Mouse (Mus musculus) myocyte (in vitro differentiated cells): ENCODE measurements around the gene Notch4. TPM values are rescaled to one million over a fixed set of nuclear protein-coding genes. Genes with fewer than 3 reads are reported as not detected.

Experiments used
- H3K27me3 ChIP-seq: one replicate; pipeline ENCODE4 v1.6.1; 2011; ENCODE audit not compliant: control insufficient read depth, insufficient read depth, insufficient read length
- H3K36me3 ChIP-seq: one replicate; pipeline ENCODE4 v1.6.1; 2011; ENCODE audit not compliant: control insufficient read depth, insufficient read depth
- H3K4me2 ChIP-seq: one replicate; pipeline ENCODE4 v1.6.1; 2011; ENCODE audit warnings: low read depth, control low read depth
- H3K4me3 ChIP-seq: one replicate; pipeline ENCODE4 v1.5.1; 2011; ENCODE audit warnings: mild to moderate bottlenecking, control low read depth, moderate library complexity
- H3K79me2 ChIP-seq: one replicate; pipeline ENCODE4 v1.6.1; 2011; ENCODE audit not compliant: control insufficient read depth, insufficient read depth
- H3ac ChIP-seq: one replicate; pipeline ENCODE4 v1.6.1; 2011; ENCODE audit not compliant: control insufficient read depth, insufficient read length
- CEBPB ChIP-seq: IDR thresholded peaks from 2 replicates; pipeline ENCODE4 v1.6.1; 2011; ENCODE audit warnings: mild to moderate bottlenecking, moderate library complexity; ENCODE audit not compliant: poor library complexity, insufficient read depth, severe bottlenecking
- E2F4 ChIP-seq: IDR thresholded peaks from one replicate; pipeline ENCODE4 v1.6.1; 2011; ENCODE audit warnings: mild to moderate bottlenecking, control low read depth, moderate library complexity; ENCODE audit not compliant: insufficient read depth
- MAX ChIP-seq: IDR thresholded peaks from one replicate; pipeline ENCODE4 v1.6.1; 2011; ENCODE audit warnings: low read depth, mild to moderate bottlenecking, control low read depth
- MYOD1 ChIP-seq, 3 experiments: IDR thresholded peaks; one replicate each; pipeline ENCODE4 v1.6.1; 2011; ENCODE audit warnings: control low read depth in 2 of 3, low read depth in 2 of 3, mild to moderate bottlenecking in 2 of 3, moderate library complexity in 1 of 3; ENCODE audit not compliant: insufficient read length in 2 of 3, control insufficient read depth in 1 of 3
- MYOG ChIP-seq, 3 experiments: IDR thresholded peaks; one replicate each; pipeline ENCODE4 v1.6.1; 2011; ENCODE audit warnings: control low read depth in 2 of 3, low read depth in 2 of 3, mild to moderate bottlenecking in 2 of 3; ENCODE audit not compliant: insufficient read length in 2 of 3, control insufficient read depth in 1 of 3, insufficient read depth in 1 of 3
- POLR2A ChIP-seq: IDR thresholded peaks from one replicate; pipeline ENCODE4 v1.6.1; 2011; ENCODE audit warnings: low read depth, mild to moderate bottlenecking, control low read depth, moderate library complexity; ENCODE audit not compliant: insufficient read length
- POLR2AphosphoS2 ChIP-seq: IDR thresholded peaks from one replicate; pipeline ENCODE4 v1.6.1; 2011; ENCODE audit warnings: low read depth, control low read depth; ENCODE audit not compliant: insufficient read length
- REST ChIP-seq: IDR thresholded peaks from one replicate; pipeline ENCODE4 v1.6.1; 2011; ENCODE audit warnings: mild to moderate bottlenecking, control low read depth, moderate library complexity; ENCODE audit not compliant: insufficient read depth, insufficient read length
- SRF ChIP-seq: IDR thresholded peaks from one replicate; pipeline ENCODE4 v1.6.1; 2011; ENCODE audit warnings: low read depth; ENCODE audit not compliant: control insufficient read depth, insufficient read length
- TCF12 ChIP-seq: IDR thresholded peaks from one replicate; pipeline ENCODE4 v1.6.1; 2011; ENCODE audit warnings: mild to moderate bottlenecking, control low read depth; ENCODE audit not compliant: poor library complexity, insufficient read depth, severe bottlenecking
- TCF3 ChIP-seq: IDR thresholded peaks from one replicate; pipeline ENCODE4 v1.6.1; 2011; ENCODE audit warnings: low read depth, control low read depth; ENCODE audit not compliant: insufficient read length
- USF1 ChIP-seq: IDR thresholded peaks from one replicate; pipeline ENCODE4 v1.6.1; 2011; ENCODE audit warnings: low read depth, mild to moderate bottlenecking, control low read depth, moderate library complexity
- polyA plus RNA-seq: library from polyadenylated mRNA; unstranded; fragments of >200 nt; fragmentation: generic; extraction: Trizol; gene quantifications from one replicate; pipeline ENCODE4 v1.2.1, GENCODE M21; 2012; ENCODE audit warnings: missing spikeins

Notch4 gene
- polyA plus RNA-seq, 1 experiment: 0.31 TPM

DNA sequence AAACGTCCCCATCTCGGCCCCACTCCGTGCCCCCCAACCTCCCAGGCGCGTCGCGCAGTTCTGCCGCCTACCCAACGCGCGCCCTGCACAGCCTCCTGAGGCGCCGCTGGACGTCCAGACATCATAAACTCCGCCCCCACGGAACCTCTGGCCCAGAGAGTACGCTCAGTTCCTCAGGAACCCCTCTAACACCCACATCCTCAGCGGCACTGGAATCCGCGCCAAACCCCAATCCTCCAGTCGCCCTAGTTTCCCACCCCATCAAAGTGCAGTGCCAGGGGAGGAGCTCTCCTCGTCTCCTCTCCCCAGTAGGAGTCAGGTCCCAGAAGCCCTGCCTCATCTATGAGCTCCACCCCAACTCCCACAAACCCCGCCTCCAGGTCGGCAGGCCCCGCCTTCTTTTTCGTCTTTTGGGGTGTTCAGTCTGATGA is 68.2 kb downstream of the Notch4 start:
- no peak for TF ChIP-seq MYOG (IDR thresholded peaks at IDR 0.05; ENCODE audit: control insufficient read depth in 1 of 3, insufficient read depth in 1 of 3, insufficient read length in 2 of 3, low read depth in 2 of 3)
- no peak for TF ChIP-seq POLR2AphosphoS2
- no peak for TF ChIP-seq POLR2A
- TF ChIP-seq MYOD1 (IDR thresholded peaks at IDR 0.05; ENCODE audit: control insufficient read depth in 1 of 3, insufficient read length in 2 of 3, low read depth in 2 of 3): no peak
- TF ChIP-seq TCF12: no peak
- no peak for TF ChIP-seq CEBPB
- TF ChIP-seq SRF: no peak
- TF ChIP-seq USF1: no peak
- TF ChIP-seq MAX: no peak
- no peak for TF ChIP-seq E2F4
- Histone ChIP-seq H3K79me2 (no peaks in the 10 kb centered on the region), H3K27me3 (peaks cover 45% of the 10 kb centered on the region), H3K4me3 (no peak overlapping the region), H3K4me2 (no peak overlapping the region), H3K36me3 (no peaks in the 10 kb centered on the region), H3ac (no peak overlapping the region)

DNA sequence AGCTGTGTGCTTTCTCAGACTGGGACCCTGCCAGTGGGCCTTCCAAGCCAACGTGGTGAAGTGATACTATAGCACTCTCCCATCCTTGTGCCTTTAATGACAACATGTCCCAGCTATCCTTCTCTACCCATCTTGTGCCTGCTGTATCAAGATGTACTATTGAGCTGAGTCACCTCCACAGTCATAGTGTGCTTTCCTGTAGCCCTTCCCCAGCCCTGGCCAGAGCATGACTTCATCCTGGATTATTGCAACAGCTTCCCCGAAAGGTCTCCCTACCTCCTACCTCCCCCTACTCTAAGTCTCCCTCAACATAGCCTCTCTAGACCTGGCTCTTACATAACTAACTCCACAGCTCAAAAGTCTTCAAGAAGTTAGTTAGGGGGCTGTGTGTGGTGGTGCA is 71.6 kb downstream of the Notch4 start:
- TF ChIP-seq TCF3 (no peak), CEBPB (0 out of 2 replicates have a peak, but pooled peaks have one; percentile 15)
- H3K27me3 ChIP-seq: peaks cover 36% of the 10 kb centered on the region

DNA sequence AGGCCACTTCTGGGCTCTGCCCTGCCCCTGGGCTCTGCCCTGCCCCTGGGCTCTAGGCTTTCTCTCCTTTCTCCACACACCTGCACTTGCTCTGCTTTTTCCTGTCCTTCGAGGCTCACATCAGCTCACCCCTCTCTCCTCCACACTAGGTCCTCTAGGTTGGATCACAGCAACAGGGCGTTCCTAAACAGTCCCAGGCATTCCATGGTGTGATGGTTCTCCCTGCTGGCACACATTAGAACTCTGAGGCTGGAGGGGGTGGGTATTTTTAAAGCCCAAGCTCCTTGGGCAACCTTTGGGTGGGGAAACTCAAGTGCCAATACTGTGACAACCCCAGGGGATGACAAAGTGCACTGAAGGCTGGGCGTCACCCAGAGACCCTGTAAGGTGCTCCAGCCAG is 73.4 kb downstream of the Notch4 start:
- no peak for TF ChIP-seq MYOG (IDR thresholded peaks at IDR 0.05; ENCODE audit: control insufficient read depth in 1 of 3, insufficient read depth in 1 of 3, insufficient read length in 2 of 3, low read depth in 2 of 3)
- TF ChIP-seq SRF: no peak
- TF ChIP-seq POLR2A: no peak
- TF ChIP-seq REST: no peak
- Histone ChIP-seq H3K36me3 (no peaks in the 10 kb centered on the region), H3K4me3 (no peak overlapping the region), H3K27me3 (peaks cover 18% of the 10 kb centered on the region), H3K79me2 (no peaks in the 10 kb centered on the region), H3ac (no peak overlapping the region), H3K4me2 (peak overlapping the region; percentile 12)

More for the DNA sequence above, 71.6 kb downstream of the Notch4 start:
- no peak overlapping the region for H3K4me3 ChIP-seq
- no peak overlapping the region for H3K4me2 ChIP-seq
- H3K79me2 ChIP-seq: no peaks in the 10 kb centered on the region
- no peak overlapping the region for H3ac ChIP-seq
- H3K36me3 ChIP-seq: no peaks in the 10 kb centered on the region

Other genes starting within 250 kb of the Notch4 start
- gene H2-Eb2, start 238.6 kb upstream of the Notch4 start, polyA plus RNA-seq: not detected
- gene Btnl2, start 209.4 kb upstream of the Notch4 start, polyA plus RNA-seq: not detected
- gene Btnl1, start 187.1 kb upstream of the Notch4 start, polyA plus RNA-seq: not detected
- not detected for gene BC051142, start 165.4 kb upstream of the Notch4 start, polyA plus RNA-seq
- not detected for gene Btnl4, start 87.0 kb upstream of the Notch4 start, polyA plus RNA-seq
- gene Btnl6, start 46.9 kb upstream of the Notch4 start, polyA plus RNA-seq: not detected
- gene Gpsm3, start 25.5 kb downstream of the Notch4 start, polyA plus RNA-seq: 3.1 TPM
- 21.6 TPM for gene Pbx2, start 27.0 kb downstream of the Notch4 start, polyA plus RNA-seq
- 0.22 TPM for gene Ager, start 33.6 kb downstream of the Notch4 start, polyA plus RNA-seq
- gene Rnf5, start 39.4 kb downstream of the Notch4 start, polyA plus RNA-seq: 37.1 TPM
- 70.5 TPM for gene Agpat1, start 40.0 kb downstream of the Notch4 start, polyA plus RNA-seq
- gene Egfl8, start 51.7 kb downstream of the Notch4 start, polyA plus RNA-seq: 0.16 TPM
- gene Ppt2, start 64.2 kb downstream of the Notch4 start, polyA plus RNA-seq: 21.9 TPM
- not detected for gene Prrt1, start 65.3 kb downstream of the Notch4 start, polyA plus RNA-seq
- gene Fkbpl, start 80.5 kb downstream of the Notch4 start, polyA plus RNA-seq: 13.5 TPM
- 42.5 TPM for gene Atf6b, start 82.9 kb downstream of the Notch4 start, polyA plus RNA-seq
- gene Tnxb, start 106.3 kb downstream of the Notch4 start, polyA plus RNA-seq: under 0.01 TPM
- not detected for gene C4b, start 179.6 kb downstream of the Notch4 start, polyA plus RNA-seq
- not detected for gene Cyp21a1, start 240.3 kb downstream of the Notch4 start, polyA plus RNA-seq